Comparison of ENCODE assay signal across 14 mouse cellular contexts in the genomic region with DNA sequence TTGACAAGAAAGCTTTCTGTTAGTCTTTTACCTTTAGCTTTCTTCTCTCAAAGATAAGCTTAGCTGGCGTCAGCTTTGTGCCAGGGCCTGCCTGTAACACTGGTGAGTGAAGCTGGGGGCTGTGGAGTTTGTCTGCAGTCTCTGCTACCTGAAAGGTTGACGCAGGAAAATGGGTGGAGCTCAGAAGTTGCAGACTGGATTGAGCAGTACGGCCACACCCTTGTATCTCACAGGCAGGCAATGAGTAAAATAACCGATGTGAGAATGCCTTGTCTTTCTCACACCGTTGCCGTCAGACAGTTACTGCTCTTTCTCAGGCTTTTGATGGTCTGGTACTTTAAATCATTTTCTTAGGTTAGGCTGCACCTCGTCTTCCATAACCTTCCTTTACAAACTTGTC.
"Had no signal": no experiment of that assay in that cellular context is flagged by ENCODE, and none has a peak within 500 bp of the region (broad histone marks: within the 10 kb centered on the region; RNA-seq: fewer than 3 reads in every experiment).

No protein-coding gene starts in this region.

- DNase-seq: heart, postnatal 10 days; heart, postnatal 14 days; heart, postnatal 36 days; heart, postnatal 4 days; kidney, adult 11 months; kidney, adult 18-20 months; kidney, adult 8-10 months; kidney, postnatal 10 days; kidney, postnatal 14 days; kidney, postnatal 25 days; kidney, postnatal 36 days; kidney, postnatal 4 days; layer of hippocampus, adult 9-11 months; layer of hippocampus, postnatal 36 days had no signal
